Mouse (Mus musculus) Muller cell, postnatal 12 days (primary cell): Measurements from ENCODE around the gene Styxl1.

ENCODE experiments used
- DNase-seq: peaks from one replicate; pipeline ENCODE4 v3.0.0-alpha.2; 2015; ENCODE audit errors: inconsistent ontology term

The Styxl1 gene

DNA sequence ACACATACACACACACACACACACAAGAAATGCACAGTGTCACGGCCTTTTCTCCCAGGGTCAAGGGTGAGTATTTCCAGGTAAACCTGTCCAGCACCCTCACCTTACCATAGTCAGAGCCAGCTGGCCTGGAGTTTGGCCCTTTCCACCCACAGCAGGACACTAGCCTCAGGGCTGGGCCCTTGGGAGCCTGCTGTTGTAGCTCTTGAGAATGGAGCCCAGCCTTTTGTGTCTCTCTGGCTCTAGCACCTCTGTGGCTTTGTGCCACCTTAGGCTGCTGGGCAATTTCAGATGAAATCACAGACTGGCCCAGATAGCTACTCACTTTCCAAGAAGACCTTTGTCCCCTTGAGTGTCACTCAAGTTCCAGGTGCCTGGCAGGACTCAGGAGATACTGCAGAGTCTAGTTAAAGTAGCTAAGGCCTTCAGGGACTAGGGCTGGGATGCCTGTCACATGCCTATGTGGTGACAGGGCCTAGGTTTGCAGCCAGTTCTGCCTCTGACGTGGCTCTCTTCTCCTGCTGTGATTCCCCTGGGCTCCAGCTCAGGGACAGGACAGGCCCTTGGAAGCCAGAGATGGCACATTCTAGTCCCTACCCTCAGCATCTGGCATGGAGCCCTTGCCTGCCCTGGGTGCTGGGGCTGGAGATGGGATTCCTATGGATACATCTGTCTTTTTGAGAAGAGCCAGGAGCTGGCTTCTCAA is 51.4 kb downstream of the Styxl1 start:
- DNase-seq, result peak; percentile 89

DNA sequence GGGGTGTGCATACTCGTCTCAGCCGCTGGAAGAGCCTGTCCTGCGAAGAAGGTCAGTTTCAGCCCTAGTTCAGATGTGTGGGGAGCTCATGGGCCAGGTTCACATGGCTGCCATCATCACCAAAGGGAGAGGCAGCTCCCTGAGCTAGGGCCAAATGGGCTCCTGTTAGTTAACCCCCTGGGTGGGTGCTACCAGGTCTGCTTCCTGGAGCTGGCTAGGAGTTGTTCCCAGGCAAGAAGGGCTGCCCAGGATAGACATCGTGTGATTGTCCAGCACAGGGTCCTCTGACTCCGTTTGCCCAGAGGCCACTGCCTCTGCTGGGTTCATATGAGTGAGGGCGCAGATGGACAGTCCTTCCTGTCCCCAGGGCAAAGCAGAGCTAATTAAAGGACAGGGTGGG is 52.2 kb downstream of the Styxl1 start:
- DNase-seq, result no peak

DNA sequence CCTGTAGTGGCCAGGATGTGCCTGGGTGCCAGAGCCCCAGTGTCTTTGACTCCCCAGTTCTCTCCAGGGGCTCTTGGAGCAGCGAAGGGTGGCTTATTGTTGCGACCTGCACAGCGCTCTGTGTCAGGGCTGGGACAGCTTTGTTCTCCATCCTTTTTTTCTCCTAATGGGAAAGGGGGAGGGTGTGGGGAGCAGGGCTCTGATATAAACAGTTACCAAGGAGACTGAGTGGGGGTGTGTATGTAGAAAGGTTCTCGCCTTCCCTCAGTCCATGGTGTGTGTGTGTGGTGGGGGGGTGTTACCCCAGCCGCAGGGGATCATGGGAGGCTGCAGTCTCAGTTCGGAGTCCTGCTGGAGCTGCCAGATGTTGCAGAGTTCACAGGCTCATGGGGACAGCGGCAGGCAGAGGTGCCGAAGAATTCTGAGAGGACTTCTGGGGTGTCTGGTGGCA is 52.8 kb downstream of the Styxl1 start:
- peak; percentile 67 for DNase-seq

DNA sequence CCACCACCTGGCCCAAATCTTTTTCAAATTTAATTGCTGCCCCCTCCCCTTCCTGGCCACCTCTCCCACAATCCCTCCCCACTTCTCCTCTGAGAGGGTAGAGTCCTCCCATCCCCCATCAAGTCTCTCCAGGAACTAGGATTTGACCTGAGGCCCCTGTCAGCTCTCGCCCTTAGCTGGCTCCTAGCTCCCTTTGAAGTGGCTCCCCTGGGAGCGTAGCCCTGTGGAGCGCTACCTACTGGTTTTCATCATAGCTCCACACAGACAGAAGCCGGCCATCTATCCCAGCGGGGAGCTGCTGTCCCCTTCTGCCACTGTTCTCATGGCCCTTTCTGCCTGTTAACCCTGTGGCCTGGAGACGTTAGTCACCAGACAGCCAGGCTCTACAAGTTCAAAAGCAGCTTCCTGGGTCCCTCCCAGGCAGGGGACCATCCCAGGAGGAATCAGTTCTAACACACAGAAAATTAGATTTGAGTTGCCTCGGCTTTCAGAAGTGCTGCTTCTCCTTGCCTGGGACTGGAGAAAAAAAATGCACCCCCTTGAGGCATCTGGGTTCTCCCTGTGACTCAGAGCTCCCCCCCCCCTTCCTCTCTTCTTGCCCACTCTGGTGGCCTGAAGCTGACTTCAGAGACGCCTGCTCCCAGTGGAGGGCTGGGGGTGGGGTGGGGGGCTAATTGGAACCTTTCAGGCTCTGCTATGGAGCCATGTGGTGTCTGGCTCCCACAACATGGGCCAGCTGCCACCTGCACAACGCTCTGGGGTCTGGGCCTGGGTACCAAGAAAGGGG is 53.5 kb downstream of the Styxl1 start:
- DNase-seq, result peak; percentile 84

DNA sequence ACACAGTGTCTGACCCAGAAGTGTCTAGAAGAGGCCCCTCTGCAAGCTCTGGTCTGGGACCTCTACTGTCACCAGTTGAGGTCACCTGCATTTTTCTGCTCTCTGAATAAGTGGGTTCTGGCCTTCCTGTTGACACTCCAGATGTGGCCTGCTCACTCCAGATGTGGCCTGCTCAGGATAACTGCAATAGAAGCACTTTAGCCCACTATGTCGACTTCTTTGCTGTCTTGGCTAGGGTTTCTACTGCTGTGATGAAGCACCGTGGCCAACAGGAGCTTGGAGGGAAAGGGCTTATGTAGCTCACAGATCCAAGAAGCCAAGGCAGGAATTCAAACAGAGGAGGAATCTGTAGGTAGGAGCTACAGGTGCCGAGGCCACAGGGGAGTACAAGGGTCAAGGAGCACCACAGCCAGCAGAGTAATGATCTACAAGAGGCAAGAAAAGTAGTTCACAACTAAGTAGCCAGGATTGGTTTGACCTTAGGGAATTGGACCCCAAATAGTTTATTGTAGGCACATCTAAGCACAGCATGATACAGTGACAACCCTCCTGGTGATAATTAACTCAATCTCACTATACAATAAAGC is 54.9 kb downstream of the Styxl1 start:
- no peak for DNase-seq

DNA sequence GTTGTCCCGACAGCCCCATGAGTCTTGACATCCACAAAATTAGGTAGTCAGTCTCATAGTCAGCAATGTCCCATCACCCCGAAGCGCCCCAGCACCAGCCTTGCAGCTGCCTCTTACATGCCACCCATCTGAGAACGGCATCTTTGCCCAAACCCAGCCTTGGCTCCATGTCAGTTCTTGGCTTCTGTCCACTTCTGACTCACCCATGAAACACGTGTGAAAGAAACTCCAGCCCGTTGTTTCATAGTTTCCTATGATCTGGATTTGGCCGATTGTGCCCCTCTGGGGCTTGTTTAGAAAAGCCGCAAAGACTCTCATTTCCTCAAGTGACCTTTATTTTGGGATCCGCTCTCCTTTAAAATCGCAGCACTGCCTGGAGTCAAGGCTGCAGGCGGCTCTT is 56.1 kb downstream of the Styxl1 start:
- DNase-seq, result peak; percentile 90

DNA sequence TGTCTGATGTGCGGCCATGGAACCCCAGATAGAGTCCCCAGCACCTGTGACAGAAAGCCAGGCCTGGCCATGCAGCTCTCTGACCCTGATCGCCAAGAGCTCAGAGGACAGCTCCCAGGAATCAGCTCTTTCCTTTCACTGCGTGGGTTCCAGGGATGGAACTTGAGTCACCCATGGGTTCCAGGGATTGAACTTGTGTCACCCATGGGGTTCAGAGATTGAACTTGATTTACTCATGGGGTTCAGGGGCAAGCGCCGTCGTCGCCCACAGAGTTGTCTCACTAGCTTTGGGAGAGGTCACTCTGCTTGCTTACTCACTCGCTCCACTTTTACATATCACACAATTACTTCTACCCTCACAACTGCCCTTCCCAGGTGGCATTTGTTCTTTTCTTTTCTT is 57.1 kb downstream of the Styxl1 start:
- DNase-seq, result no peak

DNA sequence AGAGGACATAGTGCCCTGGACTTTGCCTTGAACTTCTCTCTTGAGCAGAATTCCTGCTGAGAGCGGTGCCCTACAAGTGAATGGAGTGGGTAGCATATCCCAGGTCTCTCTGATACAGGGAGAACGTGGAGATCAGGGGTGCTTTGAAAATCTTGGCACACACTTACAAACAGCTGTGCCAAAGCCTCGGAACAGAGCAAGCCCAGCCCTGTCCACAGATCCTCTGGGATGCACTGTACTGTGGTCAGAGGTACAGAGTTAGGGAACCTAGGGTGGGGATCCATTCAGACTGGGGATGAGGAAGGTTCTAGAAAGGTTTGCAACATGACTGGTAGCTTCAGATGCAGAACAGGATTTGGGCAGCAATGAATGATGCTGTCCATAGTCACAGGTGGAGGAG is 58.1 kb downstream of the Styxl1 start:
- no peak for DNase-seq

DNA sequence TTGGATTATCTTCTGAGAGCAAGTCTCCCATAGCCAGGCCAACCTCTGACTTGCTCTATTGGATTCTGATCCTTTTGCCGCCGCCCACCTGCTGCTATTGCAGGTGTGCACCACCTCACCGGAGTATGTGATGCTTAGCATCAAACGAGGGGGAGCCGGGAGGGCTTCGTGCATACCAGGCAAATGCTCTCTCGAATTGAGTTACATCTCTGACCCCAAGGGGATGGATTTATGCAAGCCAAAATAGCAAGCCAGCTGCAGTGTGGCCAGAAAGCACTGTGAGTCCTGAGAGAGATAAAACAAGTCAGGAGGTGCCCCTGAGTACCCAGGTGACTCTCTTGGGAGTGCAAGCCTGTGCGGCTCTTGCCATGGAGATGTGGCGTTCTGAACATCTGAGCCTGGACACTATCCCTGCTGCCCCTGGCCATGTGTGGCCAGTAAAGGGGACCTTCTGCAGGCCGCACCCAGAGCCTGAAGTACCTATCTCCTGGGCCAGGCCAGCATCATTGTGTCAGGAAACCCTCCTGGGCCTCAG is 58.5 kb downstream of the Styxl1 start:
- DNase-seq, result no peak

DNA sequence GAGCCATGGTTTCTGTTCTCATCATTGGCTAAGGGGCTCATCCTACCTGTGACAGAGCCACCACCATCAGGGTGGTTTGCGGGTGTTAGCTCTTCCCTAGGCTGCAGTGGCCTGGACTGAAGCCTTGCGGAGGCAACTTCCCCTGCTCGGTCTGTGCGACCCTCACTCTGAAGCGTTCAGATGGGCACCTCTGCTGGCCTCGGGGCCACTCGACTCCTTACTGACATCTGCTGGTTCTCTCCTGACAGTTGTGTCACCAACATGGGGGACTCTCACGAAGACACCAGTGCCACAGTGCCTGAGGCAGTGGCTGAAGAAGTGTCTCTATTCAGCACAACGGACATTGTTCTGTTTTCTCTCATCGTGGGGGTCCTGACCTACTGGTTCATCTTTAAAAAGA is 62.6 kb downstream of the Styxl1 start:
- no peak for DNase-seq

DNA sequence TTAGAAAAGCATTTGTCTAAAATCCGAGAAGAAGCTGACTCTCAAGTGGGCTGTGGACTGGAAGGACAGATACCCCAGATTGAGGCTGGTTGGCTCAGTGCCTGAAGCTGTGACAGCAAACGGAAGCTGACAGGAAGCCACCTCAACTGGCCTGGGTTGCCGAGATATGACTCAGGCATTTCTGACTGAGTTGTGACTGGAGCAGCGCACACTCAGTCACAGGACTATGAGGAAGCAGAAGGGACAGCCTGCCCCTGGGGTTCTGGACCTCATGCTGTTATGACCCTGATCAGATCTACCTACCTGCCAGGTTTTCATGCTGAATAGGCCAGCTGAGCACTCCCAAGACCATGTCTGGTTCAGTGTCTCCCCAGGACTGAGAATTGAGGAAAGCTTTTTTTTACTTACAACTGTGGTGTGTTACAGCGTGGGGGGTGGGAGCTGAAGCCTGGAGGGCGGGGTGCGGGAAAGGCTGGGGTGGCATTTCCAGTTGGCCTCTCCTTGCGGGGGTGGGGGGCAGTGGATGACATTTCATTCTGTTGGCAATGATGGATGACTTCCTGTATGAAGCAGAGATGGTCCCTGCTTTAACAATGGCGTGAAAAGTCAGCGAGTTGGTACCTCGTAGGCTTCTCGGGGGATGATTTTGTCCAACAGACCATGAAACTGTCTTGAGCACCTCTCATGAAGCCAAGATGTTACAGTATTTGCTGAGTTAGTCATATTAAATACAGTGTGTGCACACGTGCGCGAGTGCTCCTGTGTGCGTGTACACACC is 64.6 kb downstream of the Styxl1 start:
- DNase-seq, result peak; percentile 63

DNA sequence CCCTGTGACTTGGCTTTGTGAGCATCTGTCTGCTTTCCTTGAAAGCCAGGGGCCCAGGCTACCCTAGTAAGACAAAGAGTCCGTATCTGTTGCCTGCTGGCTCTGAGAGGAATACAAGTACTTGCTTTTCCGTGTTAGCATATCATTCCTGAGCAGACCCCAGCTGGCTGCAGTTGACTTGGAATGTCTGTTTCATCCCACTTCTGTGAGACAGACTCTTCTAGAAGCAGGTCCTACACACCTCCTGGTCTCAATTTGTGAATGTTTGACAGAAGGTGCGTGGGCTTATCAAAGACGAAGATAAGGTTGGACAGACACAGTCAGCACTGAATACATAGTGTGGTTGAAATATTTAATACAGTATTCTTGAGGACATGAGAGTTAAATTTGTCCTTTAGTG is 65.4 kb downstream of the Styxl1 start:
- no peak for DNase-seq

DNA sequence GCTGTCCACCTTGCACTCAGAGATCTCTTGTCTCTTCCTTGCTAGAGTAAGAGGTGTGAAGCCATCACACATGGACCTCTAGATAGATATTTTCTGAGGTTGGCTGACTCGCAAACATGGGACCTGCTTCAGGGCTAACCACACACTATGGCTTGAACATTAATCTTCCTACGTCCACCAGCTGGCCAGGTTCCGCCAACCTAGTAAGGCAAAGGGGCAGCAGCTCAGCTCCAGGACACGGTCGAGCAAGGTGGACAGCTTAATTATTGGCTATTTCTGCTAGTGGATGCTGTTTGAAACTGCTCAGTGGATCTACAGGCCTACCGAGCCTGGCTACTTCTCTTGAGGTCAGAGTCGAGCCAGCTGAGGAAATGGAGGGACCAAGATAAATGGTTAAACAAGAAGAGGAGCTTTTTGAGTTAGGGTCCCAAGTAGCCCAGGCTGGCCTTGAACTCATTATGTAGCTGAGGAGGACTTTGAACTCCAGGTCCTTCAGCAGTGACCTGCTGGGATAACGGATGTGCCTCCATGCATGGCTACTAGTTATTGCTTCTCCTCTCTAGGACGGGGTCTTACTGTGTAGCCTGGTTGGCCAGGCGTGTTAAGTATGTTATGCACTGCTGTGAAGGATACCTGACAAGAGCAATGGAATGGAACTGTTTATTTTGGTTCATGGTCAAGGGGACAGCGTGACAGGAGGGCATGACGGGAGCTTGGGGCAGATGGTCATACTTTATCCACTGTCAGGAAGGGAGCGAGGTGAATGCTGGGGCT is 66.4 kb downstream of the Styxl1 start:
- DNase-seq, result no peak

DNA sequence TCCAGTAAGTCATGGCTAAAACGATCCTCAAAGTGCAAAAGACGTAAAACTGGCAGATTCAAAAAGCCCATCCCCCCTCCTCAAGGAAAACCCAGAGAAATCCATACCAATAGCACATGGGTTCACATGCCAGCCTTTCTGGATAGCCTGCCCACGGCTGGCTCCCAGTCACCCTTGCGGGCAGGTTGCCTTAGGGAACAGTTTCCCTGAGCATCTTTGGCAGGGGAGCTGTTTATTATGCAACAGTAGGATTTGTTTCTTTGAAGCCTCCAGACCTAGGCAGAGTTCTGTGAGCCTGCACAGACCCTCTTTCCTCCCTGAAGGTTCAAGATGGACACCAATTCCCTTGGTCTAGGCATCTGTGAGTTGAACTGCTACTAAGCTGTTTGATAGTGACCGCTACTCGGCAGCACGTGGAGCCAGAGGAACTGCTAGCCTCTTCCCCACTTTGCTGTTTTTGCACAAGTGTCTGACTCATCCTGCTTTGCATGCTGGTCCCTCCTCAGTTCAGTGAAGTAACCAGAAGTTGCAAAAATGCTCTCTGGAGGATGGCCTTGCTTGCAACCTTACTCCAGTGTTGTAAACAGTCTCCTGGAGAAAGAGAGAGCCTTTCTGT is 67.5 kb downstream of the Styxl1 start:
- DNase-seq, result peak; percentile 18

DNA sequence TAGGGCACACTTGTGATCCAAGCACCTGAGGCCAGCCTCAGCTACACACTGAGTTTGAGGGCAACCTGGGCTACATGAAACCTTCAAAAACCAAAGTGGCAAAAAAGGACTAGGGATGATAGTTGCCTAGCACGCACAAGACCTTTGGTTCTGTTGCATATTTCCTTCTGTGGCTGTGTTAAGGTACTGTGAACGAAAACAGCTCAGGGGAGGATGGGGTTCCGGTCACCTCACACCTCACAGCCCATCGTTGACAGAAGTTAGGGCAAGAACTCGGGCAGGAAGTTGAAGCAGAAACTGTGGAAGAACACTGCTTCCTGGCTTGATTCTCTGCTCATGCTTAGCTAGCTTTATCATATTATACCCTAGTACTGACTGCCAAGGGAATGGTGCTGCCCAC is 68.5 kb downstream of the Styxl1 start:
- DNase-seq, result no peak

DNA sequence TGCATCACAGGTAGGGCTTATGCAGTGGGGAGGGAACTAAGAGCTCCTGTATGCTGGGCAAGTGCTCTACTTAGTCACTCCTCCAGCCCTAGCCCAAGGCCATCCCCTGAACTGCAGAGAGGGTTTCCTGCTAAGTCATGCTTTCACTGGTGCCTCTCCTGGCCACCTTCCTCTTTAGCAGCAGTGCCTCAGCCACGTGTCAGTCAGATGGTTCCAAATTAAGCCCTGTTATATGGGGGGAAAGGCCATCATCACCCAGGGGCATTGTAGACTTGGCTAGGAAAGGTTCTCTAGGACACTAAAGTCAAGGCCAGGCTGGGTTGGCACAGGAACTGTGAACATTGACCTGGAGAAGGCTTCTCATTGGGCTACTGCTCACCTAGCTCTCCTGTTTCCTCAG is 70.3 kb downstream of the Styxl1 start:
- no peak for DNase-seq

DNA sequence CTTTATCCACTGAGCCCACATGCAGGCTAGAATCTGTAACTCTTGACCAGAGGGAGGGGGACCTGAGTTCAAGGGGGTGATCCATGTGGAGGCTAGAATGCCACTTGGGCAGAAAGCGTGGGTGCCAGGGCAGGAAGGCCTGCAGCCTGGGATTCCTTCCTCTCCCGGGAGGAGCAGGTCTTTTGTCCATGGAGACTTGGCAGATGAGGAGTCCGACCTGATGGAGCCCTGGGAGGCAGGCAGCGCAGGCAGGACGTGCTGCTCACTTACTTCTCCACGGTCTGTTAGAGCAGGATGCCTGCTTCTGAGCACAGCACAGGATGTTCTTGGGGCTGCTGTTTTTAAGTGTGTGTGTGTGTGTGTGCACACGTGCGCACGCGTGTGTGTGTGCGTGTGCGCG is 71.1 kb downstream of the Styxl1 start:
- no peak for DNase-seq

DNA sequence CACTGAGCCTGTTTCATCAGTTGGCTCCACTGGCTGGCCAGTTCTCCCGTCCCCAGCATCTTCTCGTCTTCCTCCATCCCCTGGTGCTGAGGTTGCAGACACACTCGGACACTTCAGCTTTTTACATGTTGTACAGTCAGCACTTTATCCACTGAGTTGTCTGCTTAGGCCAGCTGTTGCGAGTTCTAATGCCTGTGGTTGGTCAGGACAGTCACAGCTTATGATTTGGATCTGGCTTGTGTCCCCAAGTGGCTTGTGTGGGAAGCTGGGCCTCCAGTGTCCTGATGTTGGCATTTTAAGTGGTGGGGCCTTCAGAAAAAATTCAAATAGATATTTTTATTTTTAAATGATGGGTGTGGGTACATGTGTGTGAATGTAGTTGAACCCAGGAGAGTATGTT is 72.8 kb downstream of the Styxl1 start:
- no peak for DNase-seq

DNA sequence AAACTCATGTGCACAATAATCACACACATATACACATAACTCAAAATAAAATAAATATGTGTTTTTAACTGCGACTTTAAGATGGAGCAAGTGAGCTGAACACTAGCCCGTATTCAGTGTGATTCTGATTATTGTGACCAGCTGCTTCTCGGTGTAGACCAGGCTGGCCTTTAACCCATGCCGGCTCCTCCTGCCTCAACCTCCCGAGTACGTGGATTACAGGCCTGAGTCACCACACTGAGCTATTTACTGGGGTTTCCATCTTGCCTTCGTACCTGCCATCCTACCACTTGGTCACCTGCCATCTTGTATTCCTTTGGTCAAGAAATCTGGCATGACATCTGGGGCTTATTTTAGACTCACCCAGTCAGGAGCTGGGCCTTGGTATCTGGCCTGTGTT is 74.8 kb downstream of the Styxl1 start:
- no peak for DNase-seq

DNA sequence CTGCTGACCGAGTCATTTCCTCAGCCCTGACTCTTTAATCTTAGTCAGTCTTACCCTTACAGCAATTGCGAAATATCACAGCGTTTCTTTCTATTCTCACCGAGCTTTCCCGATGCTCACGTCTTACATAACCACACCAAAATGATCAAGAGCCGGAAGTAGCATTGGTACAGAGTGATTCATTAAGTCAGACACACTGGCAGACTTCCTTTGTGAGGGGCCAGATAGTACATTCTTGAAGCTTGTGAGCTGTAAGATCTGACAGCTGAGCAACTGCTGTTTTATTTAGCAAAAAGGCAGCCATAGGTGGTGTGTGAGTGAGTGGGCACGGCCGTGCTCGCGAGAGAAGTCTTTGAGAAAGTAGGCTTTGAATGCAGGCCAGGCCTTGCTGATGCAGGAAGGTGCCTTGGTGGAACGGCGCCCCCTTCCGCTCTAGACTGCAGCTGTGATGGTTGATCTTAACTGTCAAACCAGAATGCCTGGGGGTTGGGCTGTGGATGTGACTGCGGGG is 75.4 kb downstream of the Styxl1 start:
- DNase-seq, result peak; percentile 65
